ENCODE assay signal across 16 mouse cellular contexts in genomic region chr17:28101902-28102319, GRCm38 (mm10). TPM values are rescaled to one million over a fixed set of nuclear protein-coding genes. Genes with fewer than 3 reads are reported as not detected.
A peak's percentile ranks its signal among the peaks of the same experiment; 100 is the strongest.
DNase-seq lines count a peak whose midpoint lies in the region; ATAC-seq lines count a peak whose summit lies in the region.
"Had no signal": no experiment of that assay in that cellular context is flagged by ENCODE, and none has a peak within 500 bp of the region (broad histone marks: within the 10 kb centered on the region; RNA-seq: fewer than 3 reads in every experiment).

No protein-coding gene starts in this region.

- DNase-seq in forebrain, embryonic 10.5 days (ENCODE audit: extremely low spot score, low spot score): no peak
- no peak for DNase-seq in neural tube, embryonic 10.5 days (ENCODE audit: extremely low spot score, low spot score)
- no peak for DNase-seq in frontal cortex, postnatal 25 days (ENCODE audit: low spot score in 2 of 2)
- DNase-seq in thymus, adult 18-20 months: no peak
- DNase-seq: cerebellum, adult 9-10 months; gastrocnemius, postnatal 14 days; heart, postnatal 36 days; kidney, adult 8-10 months; liver, postnatal 0 days; thymus, postnatal 14 days had no signal

- H3K9me3 ChIP-seq in forebrain, embryonic 10.5 days: peaks cover 6% of the 10 kb centered on the region; the same call in 1 of the 2 replicates
- no peaks in the 10 kb centered on the region for H3K9me3 ChIP-seq in forebrain, embryonic 15.5 days
- H3K9me3 ChIP-seq in neural tube, embryonic 12.5 days: no peaks in the 10 kb centered on the region
- no peaks in the 10 kb centered on the region for H3K9me3 ChIP-seq in midbrain, embryonic 13.5 days
- H3K9me3 ChIP-seq: heart, embryonic 10.5 days; stomach, embryonic 15.5 days had no signal

- no peak overlapping the region for H3K4me3 ChIP-seq in forebrain, embryonic 10.5 days
- H3K4me3 ChIP-seq in forebrain, embryonic 15.5 days: no peak overlapping the region
- no peak overlapping the region for H3K4me3 ChIP-seq in neural tube, embryonic 12.5 days
- no peak overlapping the region for H3K4me3 ChIP-seq in midbrain, embryonic 13.5 days (replicated peaks)
- H3K4me3 ChIP-seq: heart, embryonic 10.5 days; stomach, embryonic 15.5 days had no signal

- H3K27ac ChIP-seq in forebrain, embryonic 10.5 days: peak overlapping the region; percentile 62
- H3K27ac ChIP-seq in forebrain, embryonic 15.5 days (replicated peaks): no peak overlapping the region
- peak overlapping the region; percentile 37; the same call in 1 of the 2 replicates for H3K27ac ChIP-seq in neural tube, embryonic 12.5 days
- peak overlapping the region; percentile 63 for H3K27ac ChIP-seq in midbrain, embryonic 13.5 days
- H3K27ac ChIP-seq: heart, embryonic 10.5 days; stomach, embryonic 15.5 days had no signal

- 24% methylated on average over 10 of the region's 10 CpGs for WGBS in forebrain, embryonic 10.5 days
- WGBS in forebrain, embryonic 15.5 days: 9% methylated on average over 10 of the region's 10 CpGs
- WGBS in neural tube, embryonic 12.5 days: 22% methylated on average over 10 of the region's 10 CpGs
- 8% methylated on average over 10 of the region's 10 CpGs for WGBS in midbrain, embryonic 13.5 days

- H3K27me3 ChIP-seq in forebrain, embryonic 10.5 days (ENCODE audit: poor library complexity, severe bottlenecking): peaks cover 7% of the 10 kb centered on the region; the same call in 1 of the 2 replicates
- H3K27me3 ChIP-seq in forebrain, embryonic 15.5 days: no peaks in the 10 kb centered on the region
- no peaks in the 10 kb centered on the region for H3K27me3 ChIP-seq in neural tube, embryonic 12.5 days (replicated peaks)
- no peaks in the 10 kb centered on the region for H3K27me3 ChIP-seq in midbrain, embryonic 13.5 days
- H3K27me3 ChIP-seq: stomach, embryonic 15.5 days had no signal

- no peak overlapping the region for H3K4me2 ChIP-seq in forebrain, embryonic 15.5 days (replicated peaks)
- no peak overlapping the region for H3K4me2 ChIP-seq in neural tube, embryonic 12.5 days (replicated peaks)
- H3K4me2 ChIP-seq in midbrain, embryonic 13.5 days (replicated peaks): no peak overlapping the region
- H3K4me2 ChIP-seq: stomach, embryonic 15.5 days had no signal

- H3K4me1 ChIP-seq in forebrain, embryonic 10.5 days: peaks cover 39% of the 10 kb centered on the region
- peaks cover under 1% of the 10 kb centered on the region; the same call in 1 of the 2 replicates for H3K4me1 ChIP-seq in forebrain, embryonic 15.5 days
- H3K4me1 ChIP-seq in neural tube, embryonic 12.5 days: peaks cover 6% of the 10 kb centered on the region; the same call in 1 of the 2 replicates
- peaks cover 16% of the 10 kb centered on the region for H3K4me1 ChIP-seq in midbrain, embryonic 13.5 days (replicated peaks)
- H3K4me1 ChIP-seq: stomach, embryonic 15.5 days had no signal

- ATAC-seq in forebrain, embryonic 15.5 days (replicated peaks): no peak
- ATAC-seq in neural tube, embryonic 12.5 days (ENCODE audit: low FRiP score, low read depth): no peak
- peak; percentile 65 for ATAC-seq in midbrain, embryonic 13.5 days
- ATAC-seq in megakaryocyte, adult 5-6 weeks (ENCODE audit: poor library complexity, severe bottlenecking): no peak
- ATAC-seq: liver, postnatal 0 days had no signal

- H3K9ac ChIP-seq in forebrain, embryonic 15.5 days (replicated peaks): no peak overlapping the region
- no peak overlapping the region for H3K9ac ChIP-seq in neural tube, embryonic 12.5 days
- H3K9ac ChIP-seq in midbrain, embryonic 13.5 days (replicated peaks): no peak overlapping the region
- H3K9ac ChIP-seq: liver, postnatal 0 days; stomach, embryonic 15.5 days had no signal

- no peaks in the 10 kb centered on the region for H3K36me3 ChIP-seq in forebrain, embryonic 10.5 days (replicated peaks)
- no peaks in the 10 kb centered on the region for H3K36me3 ChIP-seq in forebrain, embryonic 15.5 days
- H3K36me3 ChIP-seq in neural tube, embryonic 12.5 days: no peaks in the 10 kb centered on the region
- no peaks in the 10 kb centered on the region for H3K36me3 ChIP-seq in midbrain, embryonic 13.5 days
- H3K36me3 ChIP-seq: heart, embryonic 10.5 days; stomach, embryonic 15.5 days had no signal

RNA-seq across cellular contexts. Expression of gene Tcp11, which starts 21.5 kb away (rescaled TPM):
- 0.68 and 0.85 TPM in 2 replicates for polyA plus RNA-seq in forebrain, embryonic 10.5 days (2016; fragmentation: Nextera tagmentation; extraction: Ambion mirVana)
- 1.7 and 1.8 TPM in 2 replicates for polyA plus RNA-seq in forebrain, embryonic 15.5 days (2015; fragmentation: Nextera tagmentation; extraction: Ambion mirVana)
- 1.3 and 1.4 TPM in 2 replicates for polyA plus RNA-seq in neural tube, embryonic 12.5 days (2016; fragmentation: Nextera tagmentation; extraction: Ambion mirVana)
- 1.6 and 2.0 TPM in 2 replicates for polyA plus RNA-seq in midbrain, embryonic 13.5 days (2015; fragmentation: Nextera tagmentation; extraction: Ambion mirVana)
- total RNA-seq in megakaryocyte, adult 5-6 weeks (2015): 0.11 and 1.1 TPM in 2 replicates
- 0.66 TPM in 1 of 2 replicates, not detected in the other for total RNA-seq in megakaryocyte, adult 5-6 weeks (2017)
- total RNA-seq: gastrocnemius, postnatal 14 days; heart, postnatal 36 days had no signal

RNA-seq across cellular contexts. Expression of gene Scube3, which starts 40.0 kb away (rescaled TPM):
- polyA plus RNA-seq in forebrain, embryonic 10.5 days (2016; fragmentation: Nextera tagmentation; extraction: Ambion mirVana): 11.5 and 13.9 TPM in 2 replicates
- 3.9 and 4.2 TPM in 2 replicates for polyA plus RNA-seq in forebrain, embryonic 15.5 days (2015; fragmentation: Nextera tagmentation; extraction: Ambion mirVana)
- polyA plus RNA-seq in neural tube, embryonic 12.5 days (2016; fragmentation: Nextera tagmentation; extraction: Ambion mirVana): 6.8 and 7.3 TPM in 2 replicates
- polyA plus RNA-seq in midbrain, embryonic 13.5 days (2015; fragmentation: Nextera tagmentation; extraction: Ambion mirVana): 5.6 and 6.1 TPM in 2 replicates
- total RNA-seq in megakaryocyte, adult 5-6 weeks (2015): not detected in 2 replicates
- total RNA-seq in megakaryocyte, adult 5-6 weeks (2017): not detected in 2 replicates
